Mouse (Mus musculus) limb, embryonic 12.5 days (tissue): ENCODE measurements around the gene Slc25a16. TPM values are rescaled to one million over a fixed set of nuclear protein-coding genes. Genes with fewer than 3 reads are reported as not detected.

Experiments
- polyA plus RNA-seq: library from polyadenylated mRNA; unstranded; fragments of >200 nt; fragmentation: Nextera tagmentation; extraction: Ambion mirVana; gene quantifications from 2 replicates; pipeline ENCODE4 v1.2.1, GENCODE M21; 2016

Gene Slc25a16
- polyA plus RNA-seq, 1 experiment from 2014 or later: 10.9 TPM

Other genes with a start within 250 kb of the Slc25a16 start
- 1.4 and 1.5 TPM in 2 replicates for gene Stox1, start 194.5 kb upstream of the Slc25a16 start, polyA plus RNA-seq
- gene Ccar1, start 128.3 kb upstream of the Slc25a16 start, polyA plus RNA-seq: 153 and 160 TPM in 2 replicates
- 28.7 and 39.6 TPM in 2 replicates for gene Tet1, start 11.6 kb upstream of the Slc25a16 start, polyA plus RNA-seq
- gene Dna2, start 26.4 kb downstream of the Slc25a16 start, polyA plus RNA-seq: 28.2 and 32.3 TPM in 2 replicates
- gene Rufy2, start 59.6 kb downstream of the Slc25a16 start, polyA plus RNA-seq: 32.1 and 33.0 TPM in 2 replicates
- gene Hnrnph3, start 103.6 kb downstream of the Slc25a16 start, polyA plus RNA-seq: 166 and 173 TPM in 2 replicates
- gene Pbld2, start 103.7 kb downstream of the Slc25a16 start, polyA plus RNA-seq: 0.96 and 1.2 TPM in 2 replicates
- gene Pbld1, start 139.5 kb downstream of the Slc25a16 start, polyA plus RNA-seq: 1.4 and 1.8 TPM in 2 replicates
- gene Atoh7, start 179.0 kb downstream of the Slc25a16 start, polyA plus RNA-seq: 0.42 and 0.60 TPM in 2 replicates